Mouse (Mus musculus) cerebellum, adult 2 months (tissue): ENCODE results near the gene Nfkbid.

Experiments used
- CTCF ChIP-seq: fragments of 200-500 bp; IDR thresholded peaks from 2 replicates; pipeline ENCODE4 v1.5.1; 2011; ENCODE audit warnings: low read depth, mild to moderate bottlenecking, control low read depth, low read length, moderate library complexity, borderline replicate concordance; ENCODE audit not compliant: insufficient read depth
- POLR2A ChIP-seq: fragments of 200-500 bp; IDR thresholded peaks from 2 replicates; pipeline ENCODE4 v1.6.1; 2011; ENCODE audit warnings: low read length, control low read depth, borderline replicate concordance; ENCODE audit not compliant: insufficient read depth

- no peak for TF ChIP-seq CTCF
- TF ChIP-seq POLR2A: no peak
Observed at GRCm38 (mm10) chr7:30454259-30454658, 32.7 kb downstream of the Nfkbid start.
